Mouse (Mus musculus) common myeloid progenitor, adult 5-6 weeks (primary cell): ENCODE measurements at regions not wholly inside any gene's neighbourhood (a gene's known extent, or its start where the extent isn't known, plus 50 kb on each side); places are given as distances from the start of the nearest gene placed in this dataset.

Experiments used
- ATAC-seq: replicated peaks from 2 replicates; pipeline ENCODE4 v1.8.0; 2016; ENCODE audit warnings: low read depth, mild to moderate bottlenecking, moderate TSS enrichment, inconsistent platforms; ENCODE audit not compliant: poor library complexity, severe bottlenecking

DNA sequence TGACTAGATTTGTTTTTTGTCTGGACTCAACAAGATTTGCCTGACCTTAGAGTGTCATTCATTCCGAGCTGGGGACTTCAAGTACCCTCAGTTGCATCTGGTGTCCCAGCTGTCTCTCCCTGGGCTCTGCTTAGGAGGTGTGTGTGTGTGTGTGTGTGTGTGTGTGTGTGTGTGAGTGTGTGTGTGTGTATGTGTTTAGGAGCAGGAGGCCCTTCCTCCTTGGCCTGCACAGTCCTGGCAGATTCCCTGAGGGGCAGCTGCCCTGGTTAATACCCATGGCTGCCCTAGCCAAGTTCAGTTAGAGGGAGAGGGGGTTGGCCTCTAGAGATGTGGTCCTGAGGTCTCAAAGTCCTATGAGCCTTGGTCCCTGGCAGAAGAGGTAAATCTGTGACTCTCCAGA is 329.8 kb upstream of the Zfp507 start:
- no peak for ATAC-seq

DNA sequence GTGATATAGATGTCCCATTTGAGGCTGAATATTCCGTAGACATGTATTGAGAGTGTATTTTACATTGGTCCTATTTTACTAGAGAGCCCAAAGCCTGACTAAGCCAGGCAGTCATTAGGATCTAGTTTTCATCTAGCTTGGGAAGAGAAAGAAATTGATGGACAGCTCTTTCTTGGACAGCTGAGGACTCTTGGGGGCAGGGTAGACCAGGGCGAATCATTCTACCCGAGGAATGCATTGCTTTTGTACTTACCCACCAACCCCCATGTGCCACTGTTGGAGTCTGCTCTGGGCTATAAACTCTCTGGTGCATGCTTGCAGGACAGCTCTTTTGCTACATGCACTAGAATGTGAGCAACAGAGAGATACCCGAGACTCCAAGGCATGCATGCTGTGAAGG is 294.3 kb upstream of the Zfp507 start:
- ATAC-seq, result no peak

DNA sequence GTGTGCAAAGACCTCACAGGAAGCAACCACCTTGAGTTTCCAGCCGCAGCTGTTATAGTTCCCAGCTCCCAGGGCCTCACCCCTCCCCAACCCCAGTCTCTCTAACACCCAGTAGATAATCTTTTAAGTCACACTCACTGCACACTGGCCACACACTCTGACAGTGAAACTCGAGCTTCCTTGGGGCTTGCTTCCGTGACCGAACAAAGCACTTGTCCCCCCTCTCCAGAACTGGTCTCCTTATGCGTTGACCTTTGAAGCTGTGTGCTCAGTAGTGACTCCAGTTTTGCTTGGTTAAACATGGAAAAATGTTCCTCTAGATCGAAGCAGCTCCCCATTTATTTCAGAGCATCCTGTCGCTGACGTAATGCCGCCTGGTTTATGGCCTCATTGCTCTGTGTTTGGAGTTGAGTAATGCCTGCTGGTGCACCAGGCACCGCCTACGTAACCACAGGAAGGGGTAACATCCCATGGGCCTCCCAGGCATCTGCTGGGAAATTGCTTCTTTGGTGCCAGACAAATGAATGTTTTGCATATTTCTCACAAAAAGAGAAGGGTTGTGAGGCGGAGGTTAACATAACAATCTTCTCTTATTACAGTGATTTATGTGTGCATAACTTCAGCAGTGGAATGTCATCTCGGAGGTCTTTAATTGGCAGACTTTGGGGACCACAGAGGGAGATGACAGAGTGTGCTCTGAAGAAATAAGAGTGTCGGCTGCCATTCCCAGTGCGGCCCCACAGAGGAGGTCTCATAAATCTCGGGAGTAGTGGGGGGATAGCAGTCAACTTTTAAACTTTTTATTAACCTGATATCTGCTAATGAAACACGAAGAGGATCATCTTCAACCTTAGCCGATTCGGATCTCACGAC is 292.7 kb upstream of the Zfp507 start:
- no peak for ATAC-seq

DNA sequence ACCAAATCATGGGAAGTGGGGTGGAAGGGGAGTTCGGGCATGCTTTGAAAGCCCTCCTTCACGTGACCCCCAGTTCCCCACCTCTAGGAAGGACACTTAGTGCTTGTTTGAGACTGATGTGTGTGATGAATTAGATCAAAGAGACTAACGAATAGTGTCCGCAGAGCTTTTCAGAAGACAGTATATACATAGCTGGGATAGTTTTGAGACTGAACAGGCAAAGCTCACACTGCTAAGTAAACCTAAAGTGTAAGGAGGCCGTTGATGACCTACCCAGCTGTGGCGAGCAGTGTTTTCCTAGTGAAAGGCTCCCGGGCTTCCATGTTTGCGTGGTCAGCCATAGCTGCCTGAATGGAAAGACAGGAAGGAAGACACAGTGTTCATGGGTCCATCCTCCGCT is 288.3 kb upstream of the Zfp507 start:
- no peak for ATAC-seq

DNA sequence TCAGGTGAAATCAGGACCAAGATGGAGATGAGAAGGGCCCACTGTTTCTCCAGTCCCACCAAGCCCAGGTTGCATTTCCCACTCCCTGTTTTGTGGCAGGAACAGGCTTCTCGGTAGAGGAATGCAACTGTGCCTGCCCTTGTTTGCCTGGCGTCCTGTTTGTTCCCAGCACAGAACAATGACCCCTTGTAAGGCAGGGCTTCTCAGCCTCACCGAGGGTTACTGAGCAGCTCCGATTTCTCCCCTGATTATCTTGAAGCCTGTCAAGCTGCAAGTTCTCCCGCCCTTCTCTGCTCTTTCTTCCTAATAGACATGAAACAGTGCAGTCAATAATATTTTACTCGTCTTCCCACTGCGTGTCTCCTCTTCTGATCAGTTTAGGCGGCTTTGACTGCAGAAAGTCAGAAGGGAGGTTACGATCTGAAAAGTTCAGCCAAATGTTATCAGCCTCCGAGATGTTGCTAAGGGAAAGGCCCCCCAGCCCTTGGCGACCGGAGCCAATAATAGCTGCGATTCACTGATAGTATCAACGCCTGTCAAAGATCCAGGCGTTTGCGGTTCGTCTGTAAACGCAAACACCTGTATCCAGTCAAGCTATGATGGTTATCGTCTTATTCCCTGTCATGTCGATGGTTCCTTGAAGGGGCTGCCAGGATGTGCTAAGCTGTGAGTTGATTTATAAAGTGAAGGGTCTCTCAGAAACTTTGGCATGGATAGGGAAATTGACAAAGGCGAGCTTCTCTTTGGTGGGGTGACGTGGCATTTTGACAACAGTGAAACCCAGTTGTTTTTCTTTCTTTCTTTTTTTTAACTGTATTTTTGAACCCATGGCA is 287.7 kb upstream of the Zfp507 start:
- no peak for ATAC-seq

DNA sequence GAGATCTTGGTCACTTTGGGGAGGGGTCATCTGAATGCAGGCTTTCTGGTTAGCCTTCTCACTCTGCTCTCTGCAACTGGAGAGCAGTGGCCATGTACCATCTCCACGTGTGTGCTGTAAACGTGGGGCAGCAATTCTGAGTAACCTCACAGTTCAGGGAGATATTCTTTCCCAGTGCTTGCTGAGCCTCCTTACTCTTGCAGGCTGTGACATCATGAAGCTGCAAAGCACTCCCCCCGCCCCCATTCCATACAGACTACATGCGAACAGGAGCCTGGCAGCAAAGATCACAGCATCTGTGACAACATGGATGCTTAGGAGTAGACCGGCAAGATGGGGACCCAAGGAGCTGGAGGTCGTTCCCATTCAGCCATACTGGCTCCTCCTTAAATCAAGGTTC is 284.8 kb upstream of the Zfp507 start:
- ATAC-seq, result no peak

DNA sequence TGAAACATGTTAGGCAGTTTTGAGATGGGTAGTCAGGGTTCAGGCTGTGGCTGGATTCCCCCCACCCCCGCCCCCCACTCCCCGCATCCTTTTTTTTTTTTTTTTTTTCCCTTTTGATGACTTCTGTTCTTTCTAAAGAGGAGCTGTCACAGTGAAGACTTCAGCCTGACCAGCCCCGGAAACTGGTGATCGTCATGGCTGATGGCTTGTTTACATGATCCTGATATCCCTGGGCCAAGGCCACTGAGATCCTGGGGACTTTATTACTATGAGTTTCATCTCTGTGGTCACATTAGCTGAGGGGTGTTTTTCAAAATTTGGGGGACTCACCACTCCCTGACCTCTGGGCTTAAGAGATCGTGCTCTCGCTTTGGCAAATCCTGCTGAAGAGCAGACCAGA is 275.9 kb upstream of the Zfp507 start:
- ATAC-seq, result no peak

DNA sequence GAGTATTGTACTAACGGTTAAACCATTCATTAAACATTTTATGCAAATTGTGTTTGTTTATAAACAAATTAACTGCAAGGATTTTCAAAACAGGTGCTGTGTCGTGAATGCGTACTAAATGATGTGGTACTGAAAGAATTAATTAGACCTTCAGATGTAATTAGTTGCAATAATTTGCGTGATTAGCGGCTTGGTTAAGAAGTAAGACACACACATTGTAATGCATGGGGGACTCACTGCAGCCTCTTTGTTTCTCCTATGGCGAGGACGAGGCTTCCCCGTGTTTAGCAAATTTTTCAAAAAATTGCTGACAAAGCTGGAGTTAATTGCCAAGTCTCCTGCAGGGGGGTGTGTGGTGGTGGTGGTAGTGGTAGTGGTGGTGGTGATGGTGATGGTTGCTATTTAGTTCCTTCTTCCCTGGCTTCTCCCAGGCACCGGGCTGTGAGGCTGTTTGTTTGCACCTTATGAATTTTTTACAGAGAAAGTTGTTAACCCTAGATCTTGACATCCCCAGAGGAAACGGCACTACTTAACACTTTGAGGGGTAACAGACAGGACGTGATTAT is 275.4 kb upstream of the Zfp507 start:
- no peak for ATAC-seq

DNA sequence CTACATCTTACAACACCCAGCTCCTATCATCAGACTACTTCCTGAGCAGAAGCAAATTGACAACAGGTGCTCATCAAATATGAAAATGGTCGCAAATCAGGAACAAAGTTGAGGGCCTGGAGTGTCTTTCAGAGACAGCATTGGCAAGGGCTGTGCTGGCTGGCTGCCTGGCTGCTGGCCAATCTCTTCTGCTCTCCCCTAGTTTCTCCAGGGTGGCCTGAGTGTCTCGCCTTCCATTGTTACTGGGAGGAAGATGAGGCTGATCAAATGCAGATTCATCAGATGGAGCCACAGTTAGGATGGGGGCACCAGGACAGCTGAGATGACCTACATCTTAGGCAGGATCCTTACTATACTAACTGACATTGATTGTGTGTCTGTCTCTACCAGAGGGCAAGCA is 274.5 kb upstream of the Zfp507 start:
- no peak for ATAC-seq

DNA sequence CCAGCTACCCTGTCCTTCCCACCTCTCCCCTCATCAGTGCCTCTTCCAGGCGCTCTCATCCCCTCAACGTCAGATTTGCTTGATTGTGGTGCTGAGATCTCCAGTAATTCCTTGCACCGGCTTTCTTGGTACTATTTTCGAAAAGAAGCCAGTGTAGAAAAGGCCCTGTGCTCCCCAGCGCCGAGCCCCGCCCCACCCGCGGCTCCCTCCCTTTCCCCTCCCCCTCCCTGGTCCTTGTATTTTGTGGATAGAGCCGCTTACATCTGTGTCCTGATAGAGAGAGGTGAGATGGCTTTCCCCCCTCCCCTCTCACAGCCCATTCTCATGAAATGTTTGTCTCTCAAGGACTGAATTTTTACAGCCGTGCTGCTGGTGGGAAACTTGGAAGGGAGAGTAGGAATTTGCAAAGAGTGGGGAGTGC is 273.2 kb upstream of the Zfp507 start:
- ATAC-seq, result no peak

DNA sequence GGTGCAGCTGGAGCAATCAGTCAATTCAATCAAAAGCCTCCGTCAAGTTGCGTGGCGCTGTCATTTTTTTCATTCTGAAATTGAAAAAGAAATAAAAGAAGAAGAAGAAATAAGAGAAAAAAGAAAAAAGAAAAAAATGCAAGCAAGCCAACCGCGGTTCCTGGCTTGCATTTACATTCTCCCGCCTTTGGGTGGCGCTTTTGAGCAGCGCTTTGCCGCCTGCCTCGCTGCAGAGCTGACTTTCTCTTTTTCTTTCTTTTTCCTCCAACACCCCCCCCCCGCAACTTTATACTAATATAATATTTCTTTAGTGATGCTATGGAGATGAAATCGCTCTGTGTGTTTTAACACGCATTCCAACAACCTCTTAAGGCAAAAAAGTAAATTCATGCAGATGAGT is 269.0 kb upstream of the Zfp507 start:
- ATAC-seq, result no peak

DNA sequence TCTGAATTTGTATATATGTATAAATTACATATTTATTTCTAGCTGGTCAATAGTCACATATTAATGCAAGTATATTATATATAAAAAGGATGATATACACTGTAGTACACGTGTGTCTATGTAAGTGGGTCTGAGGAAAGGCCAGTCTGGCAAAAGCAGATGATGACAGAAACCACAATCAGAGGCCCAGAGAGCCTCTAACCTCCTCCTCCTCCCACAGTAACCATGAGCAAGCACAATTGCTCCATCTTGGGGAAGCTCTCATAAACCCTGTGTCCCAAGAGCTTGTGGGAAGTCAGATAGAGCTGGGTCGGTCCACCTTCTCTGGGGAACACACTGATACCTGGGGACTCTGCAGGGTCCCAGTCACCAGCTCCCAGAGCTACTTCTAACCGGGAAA is 263.9 kb upstream of the Zfp507 start:
- no peak for ATAC-seq

DNA sequence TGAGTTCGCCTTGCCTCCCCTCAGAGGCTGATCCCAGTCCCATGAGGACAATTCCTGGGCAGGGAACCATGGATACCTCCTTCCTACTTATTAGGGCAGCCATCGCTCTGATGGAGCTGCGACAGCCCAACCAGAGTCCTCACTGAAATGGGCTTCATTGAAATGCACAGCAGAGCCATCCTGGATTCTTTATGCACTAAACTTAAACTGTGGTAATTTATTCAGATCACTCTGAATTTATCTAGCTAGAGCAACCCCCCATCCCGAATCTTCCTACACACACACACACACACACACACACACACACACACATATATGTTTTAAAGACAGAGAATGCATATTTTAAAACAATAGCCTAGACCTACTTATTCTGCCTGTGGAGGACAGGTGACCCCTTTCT is 258.9 kb upstream of the Zfp507 start:
- ATAC-seq, result no peak

DNA sequence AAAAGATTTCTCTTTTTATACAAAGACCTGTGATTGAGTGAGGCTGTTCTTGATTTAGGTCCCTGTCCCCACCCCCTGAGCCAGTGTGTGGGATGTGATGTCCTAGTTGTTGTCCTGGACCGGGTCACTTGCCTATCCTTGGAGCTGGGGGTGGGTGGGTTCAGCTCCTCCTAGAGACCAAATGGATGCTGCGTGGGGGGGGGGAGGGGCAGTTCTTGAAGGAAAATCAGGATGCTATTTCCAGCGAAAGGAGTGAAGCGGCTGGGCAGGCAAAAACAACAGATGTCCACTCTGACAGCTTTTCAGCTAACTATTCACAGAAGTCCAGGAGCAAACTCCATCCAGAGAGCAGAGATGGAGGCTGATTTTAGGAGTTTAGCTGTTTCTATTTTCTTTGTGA is 257.6 kb upstream of the Zfp507 start:
- ATAC-seq, result no peak

DNA sequence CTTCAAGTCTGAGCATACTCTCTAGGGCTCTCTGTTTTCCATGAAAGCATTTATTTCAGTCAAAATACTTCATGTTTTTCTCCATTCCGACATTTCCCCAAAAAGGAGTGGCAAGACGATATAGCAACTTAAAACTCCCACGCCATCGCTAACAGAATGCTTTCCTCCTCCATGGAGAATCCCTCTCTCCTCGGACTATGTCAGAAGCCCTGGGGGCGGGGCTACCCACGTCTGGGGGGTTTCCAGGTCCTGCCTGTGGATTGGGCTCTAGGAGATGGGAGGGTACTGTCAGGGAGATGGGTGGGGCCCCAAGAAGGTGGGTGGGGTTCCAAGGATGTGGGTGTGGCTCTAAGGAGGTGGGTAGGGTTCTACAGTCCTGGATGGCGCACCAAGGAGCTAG is 243.2 kb upstream of the Zfp507 start:
- no peak for ATAC-seq

DNA sequence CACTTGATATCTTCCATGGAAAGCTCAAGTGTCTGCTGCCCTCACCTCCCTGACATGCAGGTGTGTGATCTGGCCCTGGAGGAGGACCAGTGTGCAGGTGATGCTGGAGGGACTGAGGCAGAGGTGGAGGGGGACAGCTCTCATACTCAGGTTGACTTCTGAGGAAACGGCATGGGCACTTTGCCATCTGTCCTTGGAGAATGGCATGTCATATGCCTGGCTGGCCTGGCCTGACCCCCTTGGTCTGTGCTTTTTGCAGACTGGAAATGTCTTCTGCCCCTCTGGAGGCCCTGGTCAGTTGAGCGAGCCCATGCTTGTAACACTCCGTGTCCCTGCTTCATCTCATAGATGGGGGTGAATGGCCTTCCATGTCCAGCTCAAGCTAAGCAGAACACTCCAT is 229.1 kb upstream of the Zfp507 start:
- ATAC-seq, result no peak

DNA sequence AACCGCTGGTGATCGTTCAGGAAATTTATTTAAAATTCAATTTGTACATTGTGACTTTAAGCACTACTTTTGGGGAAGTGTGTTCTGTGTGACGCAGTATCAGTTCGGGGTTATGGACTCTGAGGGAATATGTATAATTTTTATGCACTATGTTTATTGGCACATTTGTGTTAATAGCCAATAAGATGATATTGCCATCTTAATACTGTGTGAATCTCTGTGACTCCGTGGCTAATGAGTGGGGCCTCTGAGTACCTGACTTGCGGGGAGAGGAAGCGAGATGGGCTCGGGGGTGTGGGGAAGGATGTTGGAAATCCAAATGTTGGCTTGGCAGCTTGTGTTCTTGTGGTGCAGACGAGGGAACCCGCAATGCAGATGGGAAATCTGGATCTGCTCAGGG is 220.2 kb upstream of the Zfp507 start:
- ATAC-seq, result no peak

DNA sequence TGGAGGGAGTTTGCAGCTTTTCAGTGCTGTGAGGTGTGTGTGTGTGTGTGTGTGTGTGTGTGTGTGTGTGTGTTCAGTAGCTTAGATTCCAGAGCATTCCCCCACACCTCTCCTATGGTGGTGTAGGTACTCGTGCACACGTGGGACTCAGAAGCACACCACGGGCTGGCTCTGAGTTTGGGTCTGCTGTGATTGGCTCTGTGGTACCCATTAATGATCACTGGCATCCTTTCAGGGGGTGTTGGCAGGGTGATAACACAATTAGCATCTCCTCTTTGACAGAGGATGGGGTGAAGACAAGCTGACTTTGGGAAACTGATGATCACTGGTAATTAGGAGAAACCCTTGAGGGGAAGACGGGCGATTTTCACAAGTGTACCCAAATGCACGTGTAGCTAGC is 219.7 kb upstream of the Zfp507 start:
- no peak for ATAC-seq

DNA sequence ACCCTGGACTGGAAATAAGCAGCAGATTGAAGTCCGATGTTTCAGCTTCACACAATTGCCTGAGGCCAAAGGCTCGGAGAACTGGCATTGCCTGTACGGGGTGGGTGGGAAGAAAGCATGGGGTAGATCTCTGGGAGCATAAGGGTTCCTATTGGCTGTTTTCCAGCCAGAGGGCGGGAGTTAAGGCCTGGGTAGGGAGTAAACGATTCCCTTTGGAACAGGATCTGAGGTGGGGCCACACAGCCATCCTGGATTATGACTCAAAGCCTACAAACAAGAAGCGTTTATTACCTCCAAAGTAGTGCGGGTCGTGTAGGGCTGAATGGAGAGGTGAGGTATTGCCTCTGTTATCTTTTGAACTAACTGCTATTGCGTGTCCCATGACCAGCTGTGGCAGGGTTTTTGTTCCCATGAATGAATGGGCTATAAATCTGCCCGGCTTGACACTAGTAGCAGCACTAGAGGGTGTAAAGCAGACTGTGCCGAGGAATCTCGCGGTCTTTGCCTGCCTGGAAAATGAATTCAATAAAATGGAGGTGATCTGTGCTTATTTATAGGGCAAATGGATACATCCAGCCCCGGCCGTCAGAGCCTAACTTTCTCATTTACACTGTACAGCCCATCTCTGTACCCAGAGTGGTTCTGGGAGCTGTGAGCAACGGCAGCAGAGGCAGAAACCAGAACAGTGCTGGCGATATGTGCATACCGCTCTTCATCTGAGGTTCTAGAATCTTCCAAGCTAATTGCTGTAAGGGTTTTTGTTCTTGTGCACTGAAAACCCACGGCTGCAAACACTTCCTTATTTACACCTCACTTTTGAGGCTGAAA is 214.3 kb upstream of the Zfp507 start:
- no peak for ATAC-seq

DNA sequence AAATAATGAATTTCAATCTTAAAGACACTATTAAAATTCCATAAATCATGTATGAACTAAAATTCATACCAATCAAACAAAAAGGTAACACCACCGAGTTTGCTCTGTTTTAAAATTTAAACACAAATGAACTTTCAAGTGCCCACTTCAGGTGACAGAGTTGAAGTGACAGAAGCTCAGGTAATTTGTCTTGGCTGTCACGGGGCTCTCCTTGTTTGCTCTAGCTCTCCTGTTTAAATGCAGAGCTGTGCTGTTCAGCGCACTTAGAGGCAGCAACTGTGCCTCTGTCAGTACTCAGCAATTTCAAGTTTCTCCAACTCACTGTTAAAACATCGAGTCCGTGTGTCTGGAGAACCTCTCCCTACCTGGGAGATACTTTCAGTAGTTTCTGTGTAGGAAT is 193.8 kb upstream of the Zfp507 start:
- no peak for ATAC-seq
